23 mouse cellular contexts compared by ENCODE assay signal in genomic region chr9:65859656-65860055, GRCm38 (mm10). TPM values are rescaled to one million over a fixed set of nuclear protein-coding genes. Genes with fewer than 3 reads are reported as not detected.
A peak's percentile ranks its signal among the peaks of the same experiment; 100 is the strongest.
DNase-seq lines count a peak whose midpoint lies in the region; ATAC-seq lines count a peak whose summit lies in the region.
"Had no signal": no experiment of that assay in that cellular context is flagged by ENCODE, and none has a peak within 500 bp of the region (broad histone marks: within the 10 kb centered on the region; RNA-seq: fewer than 3 reads in every experiment).

No protein-coding gene starts in this region.

- H3K9ac ChIP-seq in midbrain, embryonic 16.5 days (ENCODE audit: low read depth, low read length): no peak overlapping the region
- H3K9ac ChIP-seq: embryonic facial prominence, embryonic 15.5 days; heart, embryonic 15.5 days; hindbrain, embryonic 13.5 days had no signal

- H3K27ac ChIP-seq in midbrain, embryonic 16.5 days (ENCODE audit: low read length): no peak overlapping the region
- H3K27ac ChIP-seq: embryonic facial prominence, embryonic 15.5 days; forebrain, embryonic 10.5 days; heart, adult 2 months; heart, embryonic 15.5 days; hindbrain, embryonic 13.5 days; hindbrain, postnatal 0 days had no signal

- no peak for ATAC-seq in midbrain, embryonic 16.5 days
- ATAC-seq: forebrain, embryonic 16.5 days; hindbrain, postnatal 0 days had no signal

- no peak overlapping the region for H3K4me3 ChIP-seq in midbrain, embryonic 16.5 days (ENCODE audit: low read depth, low read length)
- H3K4me3 ChIP-seq: embryonic facial prominence, embryonic 15.5 days; erythroblast, embryonic 14.5 days; forebrain, embryonic 10.5 days; heart, adult 2 months; heart, embryonic 15.5 days; hindbrain, embryonic 13.5 days had no signal

- intact Hi-C loops in left cerebral cortex, postnatal 4 days (cut with DNase I): no loop called here
- intact Hi-C loops in left cerebral cortex, postnatal 36 days (cut with DNase I): no loop called here

- peaks cover 15% of the 10 kb centered on the region; the same call in 1 of the 2 replicates for H3K36me3 ChIP-seq in midbrain, embryonic 16.5 days (ENCODE audit: control insufficient read depth, insufficient read depth, low read length)

- no peaks in the 10 kb centered on the region for H3K4me1 ChIP-seq in midbrain, embryonic 16.5 days (ENCODE audit: control insufficient read depth, insufficient read depth, low read length)
- H3K4me1 ChIP-seq: embryonic facial prominence, embryonic 15.5 days; forebrain, embryonic 10.5 days; heart, embryonic 15.5 days; hindbrain, embryonic 13.5 days had no signal

- peak; percentile 9 for DNase-seq in left cerebral cortex, postnatal 4 days
- DNase-seq in left cerebral cortex, postnatal 36 days (ENCODE audit: low spot score in 2 of 2): no peak
- peak; percentile 53 to 60 for DNase-seq in cerebellum, adult 18-20 months
- DNase-seq in cerebellum, adult 9-10 months: peak; percentile 61
- DNase-seq in cerebellum, postnatal 25 days: peak; percentile 54 to 76
- no peak for DNase-seq in lung, postnatal 4 days
- DNase-seq in adrenal gland, postnatal 36 days: no peak
- DNase-seq: adrenal gland, adult 2 months; embryo, embryonic 11 days; gastrocnemius, postnatal 14 days; heart, adult 2 months; heart, postnatal 14 days; kidney, adult 11 months had no signal

- no peaks in the 10 kb centered on the region for H3K9me3 ChIP-seq in midbrain, embryonic 16.5 days (replicated peaks; ENCODE audit: control insufficient read depth, low read length, poor library complexity, severe bottlenecking)
- H3K9me3 ChIP-seq: embryonic facial prominence, embryonic 15.5 days; forebrain, embryonic 10.5 days; heart, embryonic 15.5 days; hindbrain, embryonic 13.5 days had no signal

- H3K27me3 ChIP-seq in midbrain, embryonic 16.5 days (ENCODE audit: control insufficient read depth, insufficient read depth, low read depth, low read length): no peaks in the 10 kb centered on the region
- H3K27me3 ChIP-seq: embryonic facial prominence, embryonic 15.5 days; heart, embryonic 15.5 days; hindbrain, embryonic 13.5 days had no signal

- WGBS in midbrain, embryonic 16.5 days: 61% methylated on average over 1 of the region's 1 CpGs

- H3K4me2 ChIP-seq in midbrain, embryonic 16.5 days (ENCODE audit: low read length): no peak overlapping the region
- H3K4me2 ChIP-seq: embryonic facial prominence, embryonic 15.5 days; heart, embryonic 11.5 days; heart, embryonic 15.5 days; hindbrain, embryonic 13.5 days had no signal

RNA-seq across cellular contexts. Expression of gene Pclaf, which starts 30.4 kb away (rescaled TPM):
- 1 to 10 TPM; 7.0 to 8.5 TPM for total RNA-seq in left cerebral cortex, postnatal 4 days (2021)
- under 1 TPM; 0.22 to 0.68 TPM for total RNA-seq in left cerebral cortex, postnatal 36 days (2021)
- 1 to 10 TPM; 3.3 to 4.4 TPM for total RNA-seq in adrenal gland, postnatal 36 days (2021)
- 13.7 and 17.6 TPM in 2 replicates for polyA plus RNA-seq in midbrain, embryonic 16.5 days (2015; fragmentation: Nextera tagmentation; extraction: Ambion mirVana)
- total RNA-seq: gastrocnemius, adult 18-20 months had no signal

RNA-seq across cellular contexts. Expression of gene Zfp609, which starts 32.3 kb away (rescaled TPM):
- 10 to 100 TPM; 59.4 to 65.0 TPM for total RNA-seq in left cerebral cortex, postnatal 4 days (2021)
- total RNA-seq in left cerebral cortex, postnatal 36 days (2021): 10 to 100 TPM; 45.2 to 53.4 TPM
- total RNA-seq in adrenal gland, postnatal 36 days (2021): 10 to 100 TPM; 25.1 to 31.1 TPM
- polyA plus RNA-seq in midbrain, embryonic 16.5 days (2015; fragmentation: Nextera tagmentation; extraction: Ambion mirVana): 6.6 and 6.8 TPM in 2 replicates

RNA-seq across cellular contexts. Expression of gene Trip4, which starts 48.9 kb away (rescaled TPM):
- 10 to 100 TPM; 35.8 to 41.2 TPM for total RNA-seq in left cerebral cortex, postnatal 4 days (2021)
- 10 to 100 TPM; 31.9 to 36.4 TPM for total RNA-seq in left cerebral cortex, postnatal 36 days (2021)
- 10 to 100 TPM; 33.2 to 45.0 TPM for total RNA-seq in adrenal gland, postnatal 36 days (2021)
- polyA plus RNA-seq in midbrain, embryonic 16.5 days (2015; fragmentation: Nextera tagmentation; extraction: Ambion mirVana): 33.8 and 35.8 TPM in 2 replicates

RNA-seq across cellular contexts. Expression of gene Csnk1g1, which starts 49.1 kb away (rescaled TPM):
- total RNA-seq in left cerebral cortex, postnatal 4 days (2021): 10 to 100 TPM; 61.8 to 66.1 TPM
- total RNA-seq in left cerebral cortex, postnatal 36 days (2021): 10 to 100 TPM; 36.9 to 50.0 TPM
- total RNA-seq in adrenal gland, postnatal 36 days (2021): 10 to 100 TPM; 17.8 to 18.6 TPM
- 23.1 and 26.6 TPM in 2 replicates for polyA plus RNA-seq in midbrain, embryonic 16.5 days (2015; fragmentation: Nextera tagmentation; extraction: Ambion mirVana)

Comparison
In these comparisons a context has a peak if more than half of its experiments do, and no peak if none do; other contexts are left out.
1. DNase-seq: peak in left cerebral cortex, postnatal 4 days (single experiment), cerebellum, adult 18-20 months (2 of 2), cerebellum, adult 9-10 months (single experiment) and cerebellum, postnatal 25 days (2 of 2); none in left cerebral cortex, postnatal 36 days (0 of 2), lung, postnatal 4 days (0 of 2) and adrenal gland, postnatal 36 days (0 of 2).